Mouse (Mus musculus) T-cell, adult 2 months (primary cell): ENCODE measurements around the gene Rps28.

Experiments used
- DNase-seq: peaks from one replicate; pipeline ENCODE4 v3.0.0; 2022; ENCODE audit warnings: low spot score

Gene Rps28

DNA sequence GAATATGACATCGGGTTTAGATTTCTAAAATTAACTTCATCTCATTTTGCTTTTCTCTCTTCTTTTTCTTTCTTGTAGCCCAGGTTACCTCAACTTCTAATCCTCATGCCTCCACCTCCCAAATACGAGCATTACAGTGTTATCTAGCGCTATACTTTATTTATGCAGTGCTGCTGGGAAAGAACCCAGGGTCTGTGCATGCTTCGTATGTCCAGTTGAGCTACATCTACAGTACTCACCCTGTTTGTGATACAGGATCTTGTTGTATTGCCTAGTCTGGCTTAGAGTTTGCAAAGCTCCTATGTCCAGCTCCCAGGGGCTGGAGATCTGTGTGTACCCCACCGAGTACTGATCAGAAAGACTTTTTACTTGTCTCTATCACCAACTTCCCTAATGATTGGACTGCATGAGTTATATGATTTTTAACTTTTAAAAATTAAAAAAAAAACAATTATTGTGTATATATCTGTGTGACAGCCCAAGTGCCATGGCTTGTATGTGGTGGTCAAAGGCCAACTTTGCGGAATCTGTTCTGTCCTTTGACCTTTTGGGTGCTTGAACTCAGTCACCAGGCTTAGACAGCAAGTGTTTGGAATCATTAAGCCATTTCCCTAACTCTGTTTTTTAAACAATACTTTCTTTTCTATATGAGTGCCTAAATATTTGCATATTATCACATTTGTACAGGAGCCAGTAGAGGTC is 50.3 kb downstream of the Rps28 start:
- DNase-seq = no peak

DNA sequence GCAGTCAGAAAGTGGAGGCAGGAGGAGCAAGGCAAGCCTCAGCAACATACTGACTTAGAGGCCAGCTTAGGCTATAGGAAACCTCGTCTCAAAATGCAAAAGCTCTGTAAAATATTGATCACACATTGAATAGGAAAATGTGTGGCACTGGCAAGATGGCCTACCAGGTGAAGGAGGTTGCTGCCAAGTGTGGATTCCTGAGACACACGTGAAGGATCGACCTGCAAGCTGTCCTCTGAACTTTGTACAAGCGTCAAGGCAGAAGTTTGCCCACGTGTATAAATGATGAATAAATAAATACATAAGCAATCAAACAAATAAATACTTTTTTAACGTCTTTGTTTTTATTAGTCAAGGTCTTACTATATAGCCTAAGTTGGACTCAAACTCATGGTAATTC is 50.9 kb downstream of the Rps28 start:
- no peak for DNase-seq

DNA sequence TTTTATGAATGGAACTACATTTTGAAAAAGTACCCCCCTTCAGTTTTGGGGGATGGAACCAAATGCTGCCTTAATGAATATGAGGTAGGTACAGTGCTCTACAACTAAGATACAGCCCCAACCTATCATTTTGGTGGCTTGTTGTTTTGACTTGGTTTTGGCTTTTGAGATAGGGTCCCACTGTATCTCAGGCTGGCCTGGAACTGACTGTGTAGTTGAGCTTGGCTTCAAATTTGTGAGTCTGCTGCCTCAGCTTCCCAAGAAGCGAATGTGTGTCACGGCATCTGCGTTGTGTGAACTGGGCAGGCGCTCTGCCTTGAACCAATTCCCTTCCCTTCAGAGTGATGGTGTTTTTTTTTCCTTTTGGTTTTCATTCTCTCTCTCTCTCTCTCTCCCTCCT is 52.7 kb downstream of the Rps28 start:
- no peak for DNase-seq
